Mouse (Mus musculus) brain, adult 2 months (tissue): ENCODE measurements around the gene Swt1.
"Not testable (repeated sequence)": the region's sequence is repeated elsewhere in the genome, so short reads cannot be mapped to it uniquely, and the experiment has no call there.

Experiments
- DNase-seq: peaks from one replicate; pipeline ENCODE4 v3.0.0; 2011; ENCODE audit warnings: low read depth, low spot score

The Swt1 gene

GRCm38 (mm10) chr1:151428263-151429221, at the start of gene Swt1, which contains the start of gene Trmt1l:
Gene Swt1 (minus strand): TSS chr1:151428455.
Gene Trmt1l (plus strand): TSS chr1:151428542.
- peak; percentile 100 for DNase-seq

DNA sequence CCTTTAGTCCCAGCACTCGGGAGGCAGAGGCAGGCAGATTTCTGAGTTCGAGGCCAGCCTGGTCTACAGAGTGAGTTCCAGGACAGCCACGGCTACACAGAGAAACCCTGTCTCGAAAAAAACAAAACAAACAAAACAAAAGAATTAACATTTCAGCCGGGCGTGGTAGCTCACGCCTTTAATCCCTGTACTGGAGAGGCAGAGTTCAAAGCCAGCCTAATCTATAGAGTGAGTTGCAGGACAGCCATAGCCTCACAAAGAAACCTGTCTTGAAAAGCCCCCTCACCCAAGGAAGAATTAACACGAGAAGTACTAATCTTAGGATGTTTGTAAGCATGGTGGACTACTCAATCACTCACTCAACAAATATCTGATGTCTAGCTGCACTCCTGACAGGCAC, 44.1 kb upstream of the Swt1 start:
- DNase-seq: not testable (repeated sequence)

GRCm38 (mm10) chr1:151471429-151471828, 43.2 kb upstream of the Swt1 start:
- DNase-seq: no peak

DNA sequence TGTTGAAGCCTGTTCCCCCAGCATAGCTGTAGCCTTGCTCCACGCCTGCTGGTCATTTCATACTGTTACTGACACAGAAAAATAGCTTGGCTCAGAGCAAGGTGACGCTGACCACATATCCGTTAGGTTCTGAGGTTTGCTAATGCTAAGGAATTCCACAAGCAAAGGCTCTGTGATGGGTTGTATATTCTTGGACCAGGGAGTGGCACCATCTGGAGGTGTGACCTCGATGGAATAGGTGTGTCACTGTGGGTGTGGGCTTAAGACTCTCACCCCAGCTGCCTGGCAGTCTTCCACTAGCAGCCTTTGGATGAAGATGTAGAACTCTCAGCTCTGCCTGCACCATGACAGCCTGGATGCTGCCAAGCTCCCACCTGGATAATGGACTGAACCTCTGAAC, 38.3 kb upstream of the Swt1 start:
- no peak for DNase-seq

GRCm38 (mm10) chr1:151464914-151465313, 36.7 kb upstream of the Swt1 start:
- no peak for DNase-seq

GRCm38 (mm10) chr1:151461265-151461664, 33.0 kb upstream of the Swt1 start:
- DNase-seq: peak; percentile 26

GRCm38 (mm10) chr1:151457087-151457486, 28.8 kb upstream of the Swt1 start:
- DNase-seq: no peak

GRCm38 (mm10) chr1:151451946-151452345, 23.7 kb upstream of the Swt1 start:
- no peak for DNase-seq

DNA sequence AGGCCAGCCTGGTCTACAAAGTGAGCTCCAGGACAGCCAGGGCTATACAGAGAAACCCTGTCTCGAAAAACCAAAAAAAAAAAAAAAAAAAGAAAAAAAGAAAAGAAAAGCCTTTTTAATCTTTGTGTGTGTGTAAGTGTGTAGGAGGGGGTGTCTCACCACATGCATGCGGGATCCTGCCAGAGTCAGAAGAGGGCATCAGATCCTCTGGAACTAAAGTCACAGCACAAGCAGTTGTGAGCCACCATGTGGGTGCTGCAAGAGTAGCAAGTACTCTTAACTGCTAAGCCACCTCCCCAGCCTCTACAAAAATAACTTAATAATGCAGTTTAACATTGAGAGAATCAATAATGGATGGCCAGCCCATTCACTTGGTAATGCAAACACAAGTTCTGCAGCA, 22.6 kb upstream of the Swt1 start:
- DNase-seq: peak; percentile 51

DNA sequence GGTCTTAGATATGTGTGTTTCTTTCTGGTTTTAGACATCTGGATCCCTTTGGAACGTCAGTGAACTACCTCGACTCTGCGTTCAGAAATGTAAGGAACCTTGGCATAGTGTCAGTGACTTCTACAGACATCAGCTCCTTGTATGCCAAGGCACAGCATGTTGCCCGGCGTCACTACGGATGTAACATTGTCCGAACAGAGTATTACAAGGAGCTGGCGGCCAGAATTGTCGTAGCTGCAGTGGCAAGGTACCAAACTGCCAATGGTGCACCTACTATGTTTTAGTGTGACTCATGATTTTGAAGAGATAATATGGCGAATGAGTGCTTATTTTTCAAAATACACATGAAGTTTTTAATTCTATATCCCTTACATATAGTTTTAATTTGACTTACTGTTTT, 21.6 kb upstream of the Swt1 start:
- DNase-seq: peak; percentile 4

- DNase-seq: no peak
These were observed 7.2 kb upstream of the Swt1 start for GRCm38 (mm10) chr1:151435431-151435830.

- DNase-seq: no peak
These were observed 1.1 kb upstream of the Swt1 start for GRCm38 (mm10) chr1:151429316-151429715.

DNA sequence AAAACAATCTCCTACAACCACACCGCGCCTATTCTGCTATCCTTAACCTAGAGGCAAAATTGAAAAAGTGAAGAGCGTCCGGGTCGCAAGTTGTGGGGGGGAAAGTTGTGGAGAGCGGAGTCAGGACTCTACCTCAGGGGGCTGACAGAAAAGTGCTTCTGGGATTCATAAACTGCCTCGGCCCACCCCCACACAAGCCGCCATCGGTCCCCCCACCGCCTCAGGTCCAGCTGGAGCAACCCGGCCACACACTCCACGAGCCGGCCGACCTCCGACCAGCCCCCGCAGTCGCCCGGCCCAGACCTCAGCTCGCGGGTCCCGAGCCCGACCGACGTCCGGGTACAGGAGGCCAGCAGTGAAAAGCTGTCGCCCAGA, 380 bp downstream of the Swt1 start:
- no peak for DNase-seq

- no peak for DNase-seq
These were observed 1.2 kb downstream of the Swt1 start for GRCm38 (mm10) chr1:151426947-151427600.

GRCm38 (mm10) chr1:151422178-151422577, 6.1 kb downstream of the Swt1 start:
- no peak for DNase-seq

- peak; percentile 27 for DNase-seq
These were observed 18.4 kb downstream of the Swt1 start for GRCm38 (mm10) chr1:151409827-151410226.

DNA sequence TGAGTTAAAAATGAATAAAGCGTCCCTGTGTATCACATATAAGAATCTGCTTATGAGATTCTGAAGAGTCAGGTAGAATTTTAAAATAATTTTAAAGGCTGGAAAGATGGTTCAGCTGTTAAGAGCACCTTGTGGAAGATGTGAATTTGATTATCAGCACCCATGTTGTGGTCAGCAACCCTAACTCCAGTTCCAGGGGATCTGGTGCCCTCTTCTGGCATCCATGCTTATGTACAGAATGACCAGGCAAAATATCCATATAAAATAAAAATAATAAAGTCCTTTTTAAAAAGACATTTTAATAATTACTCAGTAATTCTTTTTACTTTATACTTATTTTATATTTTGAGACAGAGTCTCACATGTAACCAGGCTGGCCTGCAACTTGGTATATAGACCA, 38.2 kb downstream of the Swt1 start:
- DNase-seq: peak; percentile 48

- no peak for DNase-seq
These were observed 50.9 kb downstream of the Swt1 start for GRCm38 (mm10) chr1:151377353-151377752.

GRCm38 (mm10) chr1:151372823-151373222, 55.4 kb downstream of the Swt1 start:
- DNase-seq: no peak

GRCm38 (mm10) chr1:151371543-151371942, 56.7 kb downstream of the Swt1 start:
- no peak for DNase-seq

DNA sequence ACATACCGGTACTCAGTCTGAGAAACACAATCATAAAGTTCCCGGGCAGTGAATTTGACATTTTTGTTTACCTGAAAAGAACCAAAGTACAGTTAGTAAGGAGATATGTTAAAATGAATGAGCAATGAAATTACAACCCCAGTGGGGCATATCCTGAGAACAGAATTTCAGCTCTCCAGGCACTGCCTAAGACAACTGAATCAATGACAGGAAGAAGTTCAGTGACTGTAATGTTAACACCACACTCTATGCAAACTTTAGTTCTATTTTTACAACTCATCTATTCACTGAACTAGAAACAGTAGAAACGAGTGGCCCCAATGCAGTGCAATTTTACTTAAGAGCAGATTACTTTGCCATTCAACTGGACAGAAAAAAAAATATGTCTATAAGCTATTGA, 57.7 kb downstream of the Swt1 start:
- no peak for DNase-seq

DNA sequence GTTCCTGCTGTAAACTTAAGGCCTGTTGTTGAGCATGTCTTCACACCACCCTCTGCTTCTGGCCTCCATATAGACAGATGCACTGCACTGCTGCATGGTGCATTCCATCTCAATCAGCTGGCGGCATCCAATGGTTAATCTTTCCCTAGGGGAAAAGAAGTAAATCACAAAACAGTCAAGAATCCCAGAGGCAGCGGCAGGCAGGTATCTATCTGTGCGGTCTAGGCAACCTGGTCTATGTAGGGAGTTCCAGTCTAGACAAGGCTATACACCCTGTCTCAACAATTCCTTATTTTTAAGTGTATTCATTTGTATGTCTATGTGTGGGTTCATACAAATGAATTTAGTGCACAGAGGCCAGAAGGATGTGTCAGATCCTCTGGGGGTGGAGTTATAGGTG, 59.8 kb downstream of the Swt1 start:
- no peak for DNase-seq
